In genomic region chr8:86035371-86035770, GRCm38 (mm10) we compare ENCODE assay signal across 28 mouse cellular contexts.
"Had no signal": no experiment of that assay in that cellular context is flagged by ENCODE, and none has a peak within 500 bp of the region (broad histone marks: within the 10 kb centered on the region; RNA-seq: fewer than 3 reads in every experiment).

No protein-coding gene starts in this region.

- H3K4me3 ChIP-seq: limb, embryonic 10.5 days; limb, embryonic 12.5 days; limb, embryonic 13.5 days; limb, embryonic 15.5 days; liver, embryonic 12.5 days; liver, embryonic 13.5 days; liver, embryonic 15.5 days; lung, embryonic 15.5 days; megakaryocyte, embryonic 14.5 days; midbrain, embryonic 10.5 days; midbrain, embryonic 12.5 days; midbrain, embryonic 13.5 days; midbrain, embryonic 15.5 days; myocyte; neural tube, embryonic 12.5 days had no signal

- H3K27ac ChIP-seq: limb, embryonic 10.5 days; limb, embryonic 12.5 days; limb, embryonic 13.5 days; limb, embryonic 15.5 days; liver, embryonic 12.5 days; liver, embryonic 13.5 days; liver, embryonic 14.5 days; liver, embryonic 15.5 days; lung, embryonic 15.5 days; macrophage; midbrain, embryonic 10.5 days; midbrain, embryonic 12.5 days; midbrain, embryonic 13.5 days; midbrain, embryonic 15.5 days; neural tube, embryonic 12.5 days had no signal

- DNase-seq: left cerebral cortex, postnatal 4 days; liver; liver, embryonic 13.5 days; liver, postnatal 0 days; lung, adult 18-20 months; lung, adult 2 months; lung, embryonic 14.5 days; lung, postnatal 10 days; lung, postnatal 14 days; lung, postnatal 36 days; lung, postnatal 4 days; midbrain, embryonic 14.5 days had no signal
